Mouse (Mus musculus): ENCODE measurements around the gene Map3k21.

Gene Map3k21

GRCm38 (mm10) chr8:125995101-125995986 lies 85.1 kb downstream of the Map3k21 start, which contains the start of gene Kcnk1:
TSS of gene Kcnk1 (plus strand) at chr8:125995170.
- ChIA-PET POLR2A (interaction anchor here (0.6 to 3.1 kb wide), 31 partner anchors 8 to 980 kb away, joined by 3 to 20 read pairs (median 3); partner anchors contain the start of genes Coa6 (in 1 of the 4) and Map3k21 (in 1 of the 4)), CTCF (interaction anchor here (0.6 to 1.9 kb wide), 13 partner anchors 8 to 1664 kb away, joined by 3 to 7 read pairs (median 4); no protein-coding TSS in a partner anchor)

GRCm38 (mm10) chr8:125996031-125996839 lies 86.0 kb downstream of the Map3k21 start:
- ChIA-PET CTCF (interaction anchor here in 3 of 4 experiments (0.6 to 1.9 kb wide), 3 partner anchors 11 to 972 kb away, joined by 3 to 6 read pairs (median 5); no protein-coding TSS in a partner anchor), POLR2A (interaction anchor here in 3 of 4 experiments (0.6 to 3.1 kb wide), 13 partner anchors 9 to 935 kb away, joined by 3 to 20 read pairs (median 4); no protein-coding TSS in a partner anchor)

- ChIA-PET CTCF (no interaction called here), POLR2A (interaction anchor here in 1 of 4 experiments (1.2 kb wide), 1 partner anchor 10 kb away, joined by 3 read pairs; no protein-coding TSS in a partner anchor)
Measured at GRCm38 (mm10) chr8:125996980-125997379, 86.7 kb downstream of the Map3k21 start.
